Mouse (Mus musculus): ENCODE measurements around the gene Ubtd2. TPM values are rescaled to one million over a fixed set of nuclear protein-coding genes. Genes with fewer than 3 reads are reported as not detected.

Gene Ubtd2
- polyA plus RNA-seq, 1 experiment from 2014 or later, result 25.1 TPM

DNA sequence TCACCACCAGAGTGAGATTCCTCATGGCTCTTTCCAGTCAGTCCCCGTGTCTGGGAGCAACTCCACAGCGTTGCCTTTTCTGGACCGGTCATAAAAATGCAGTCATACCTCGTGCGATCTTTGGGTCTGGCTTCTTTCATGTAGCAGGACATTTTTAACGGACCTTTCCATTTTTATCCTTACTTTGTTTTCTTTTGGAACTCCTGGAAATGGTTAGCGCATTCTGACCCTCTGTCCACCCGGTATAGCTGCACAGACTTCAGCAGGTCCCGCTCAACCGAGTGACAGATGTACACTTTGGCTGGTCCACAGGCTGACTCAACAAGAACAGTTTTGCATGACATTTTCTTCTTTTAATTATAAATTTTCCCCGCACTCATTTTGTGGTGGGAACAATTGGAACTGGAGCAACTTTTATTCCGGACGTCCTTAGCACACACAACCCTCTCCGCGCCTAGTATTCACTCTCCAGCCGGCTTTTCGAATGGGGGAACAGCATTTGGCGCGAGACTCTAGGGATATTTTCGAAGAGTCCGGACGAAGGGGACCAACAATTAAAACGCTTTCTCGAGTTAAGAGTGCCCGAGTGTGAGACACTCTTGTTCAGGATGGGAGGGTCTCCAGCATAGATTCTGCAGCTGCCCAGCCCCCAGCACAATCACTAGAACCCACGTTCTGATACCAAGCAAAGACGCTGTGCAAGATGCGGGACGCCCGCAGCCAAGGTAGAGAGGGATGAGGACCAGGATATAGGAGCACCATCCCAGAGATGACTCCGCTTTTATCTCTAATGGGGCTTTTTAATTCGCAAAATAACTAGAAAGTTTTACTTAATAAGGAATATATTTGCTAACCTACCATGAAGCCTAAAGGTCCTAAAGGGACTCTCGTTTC is 76.9 kb downstream of the Ubtd2 start, which contains the start of gene Efcab9:
Gene Efcab9, minus strand, starts transcription at position 211 of the 894 bp plus-strand sequence.
- Histone ChIP-seq H3K27me3 (replicated peaks; ENCODE audit: insufficient read depth, low read length) (no peaks in the 10 kb centered on the region), H3K4me1 (ENCODE audit: insufficient read depth, low read depth, low read length) (peaks cover 6% of the 10 kb centered on the region; the same call in 1 of the 2 replicates), H3K36me3 (ENCODE audit: insufficient read depth, low read length) (no peaks in the 10 kb centered on the region), H3K27ac (ENCODE audit: low read length) (no peak within 1 kb of the TSS), H3K4me3 (ENCODE audit: low read depth, low read length) (peak within 1 kb of the TSS; percentile 60), H3K9me3 (ENCODE audit: low read length) (no peaks in the 10 kb centered on the region), H3K4me2 (replicated peaks; ENCODE audit: low read depth, low read length) (peak within 1 kb of the TSS; percentile 99), H3K9ac (replicated peaks; ENCODE audit: low read depth) (peak within 1 kb of the TSS; percentile 41; the same call in 1 of the 2 replicates)
- 4% methylated on average over 33 of the region's 33 CpGs for WGBS
- ATAC-seq (no peak), DNase-seq (ENCODE audit: low spot score) (no peak)
- TF ChIP-seq CTCF (IDR thresholded peaks at IDR 0.05), result no peak
- no peak for TF ChIP-seq EP300 (IDR thresholded peaks at IDR 0.05)

DNA sequence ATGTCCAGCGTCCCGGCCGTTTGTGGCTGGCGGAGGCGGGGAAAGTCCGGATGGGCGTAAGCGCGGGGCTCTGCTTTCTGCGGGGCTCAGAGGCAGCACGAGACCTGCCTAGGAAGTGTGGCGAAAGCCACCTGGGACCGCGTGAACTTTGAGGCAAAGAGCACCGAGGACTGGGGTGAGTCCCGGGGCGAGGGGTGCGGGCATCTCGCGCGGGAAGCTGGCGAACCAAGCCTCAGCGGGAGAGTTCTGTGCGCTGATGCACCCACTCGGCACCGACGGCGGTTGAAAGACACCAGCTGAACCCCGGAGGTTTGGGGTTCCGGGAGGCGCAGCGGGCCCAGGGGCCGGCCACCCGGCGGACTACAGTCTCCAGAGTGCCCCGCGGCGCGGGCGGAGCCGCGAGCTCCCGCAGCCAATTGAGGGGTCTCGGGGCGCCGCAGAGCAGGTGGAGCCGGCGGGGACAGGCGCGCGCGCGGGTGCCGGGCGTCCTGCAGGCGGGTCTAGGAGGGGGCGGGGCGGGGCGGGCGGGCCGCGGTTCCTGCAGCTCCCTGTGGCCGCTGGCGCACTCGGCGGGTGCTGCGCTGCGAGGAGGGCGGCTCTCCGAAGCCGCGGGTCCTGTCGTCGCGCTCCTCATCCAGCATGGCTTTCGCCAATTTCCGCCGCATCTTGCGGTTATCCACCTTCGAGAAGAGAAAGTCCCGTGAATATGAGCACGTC is 77.8 kb downstream of the Ubtd2 start, which contains the start of gene Stk10:
Gene Stk10, plus strand, starts transcription at position 541 of the 717 bp plus-strand sequence.
- 2% methylated on average over 47 of the region's 82 CpGs for WGBS
- ATAC-seq (peak; percentile 97), DNase-seq (ENCODE audit: low spot score) (peak; percentile 94)
- Histone ChIP-seq H3K36me3 (ENCODE audit: insufficient read depth, low read length) (no peaks in the 10 kb centered on the region), H3K4me2 (replicated peaks; ENCODE audit: low read depth, low read length) (peak within 1 kb of the TSS; percentile 99), H3K9ac (replicated peaks; ENCODE audit: low read depth) (peak within 1 kb of the TSS; percentile 41), H3K27me3 (replicated peaks; ENCODE audit: insufficient read depth, low read length) (no peaks in the 10 kb centered on the region), H3K4me1 (ENCODE audit: insufficient read depth, low read depth, low read length) (peaks cover 6% of the 10 kb centered on the region; the same call in 1 of the 2 replicates), H3K9me3 (ENCODE audit: low read length) (no peaks in the 10 kb centered on the region), H3K4me3 (ENCODE audit: low read depth, low read length) (peak within 1 kb of the TSS; percentile 60), H3K27ac (ENCODE audit: low read length) (no peak within 1 kb of the TSS)
- no peak for TF ChIP-seq CTCF (IDR thresholded peaks at IDR 0.05)
- no peak for TF ChIP-seq EP300 (IDR thresholded peaks at IDR 0.05)

DNA sequence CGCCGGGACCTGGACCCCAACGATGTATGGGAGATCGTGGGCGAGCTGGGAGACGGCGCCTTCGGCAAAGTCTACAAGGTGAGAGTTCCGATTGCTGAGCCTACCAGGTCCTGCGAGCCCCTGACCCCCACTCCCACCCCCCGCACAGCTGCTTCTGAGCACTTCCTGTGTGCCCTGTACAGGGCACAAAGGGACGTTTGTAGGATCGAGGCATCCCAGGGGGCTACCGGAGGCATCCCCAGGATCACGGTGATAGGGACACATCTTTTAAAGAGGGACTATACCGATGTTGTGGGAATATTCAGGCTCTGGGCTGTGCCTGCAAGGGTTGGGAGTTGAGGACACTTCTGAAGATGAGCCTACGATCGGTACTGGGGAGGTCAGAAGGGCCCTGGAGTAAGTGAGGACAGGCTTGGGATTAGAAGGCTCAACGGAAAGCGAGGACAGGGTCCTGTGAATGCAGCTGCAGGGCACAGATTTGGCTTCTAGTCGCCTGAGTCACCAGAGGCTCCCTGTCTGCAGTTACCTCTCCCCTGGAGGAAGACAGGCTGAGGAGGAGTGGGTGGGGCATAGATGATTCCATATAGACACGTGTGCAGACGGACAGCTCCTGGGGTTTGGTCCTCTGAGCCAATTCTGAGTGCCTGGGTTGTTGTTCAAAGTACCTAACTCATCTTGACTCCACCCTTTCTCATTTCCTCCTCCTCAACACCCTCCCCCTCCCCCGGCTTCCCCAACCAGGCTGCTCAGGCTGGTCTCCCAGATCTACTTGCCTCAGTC is 78.5 kb downstream of the Ubtd2 start:
- H3K27me3 ChIP-seq (replicated peaks; ENCODE audit: insufficient read depth, low read length), result no peaks in the 10 kb centered on the region
- H3K4me1 ChIP-seq (ENCODE audit: insufficient read depth, low read depth, low read length), result peaks cover 11% of the 10 kb centered on the region
- peak overlapping the region; percentile 99 for H3K4me2 ChIP-seq (replicated peaks; ENCODE audit: low read depth, low read length)
- H3K9ac ChIP-seq (replicated peaks; ENCODE audit: low read depth), result peak overlapping the region; percentile 41; the same call in 1 of the 2 replicates
- H3K9me3 ChIP-seq (ENCODE audit: low read length), result no peaks in the 10 kb centered on the region
- ATAC-seq (peak; percentile 23), DNase-seq (ENCODE audit: low spot score) (peak; percentile 69)
- H3K4me3 ChIP-seq (ENCODE audit: low read depth, low read length), result peak overlapping the region; percentile 60
- no peak overlapping the region for H3K27ac ChIP-seq (ENCODE audit: low read length)
- no peak for TF ChIP-seq CTCF (IDR thresholded peaks at IDR 0.05)
- TF ChIP-seq EP300 (IDR thresholded peaks at IDR 0.05), result no peak
- whole genome bisulfite sequencing, result 2% methylated on average over 24 of the region's 24 CpGs
- H3K36me3 ChIP-seq (ENCODE audit: insufficient read depth, low read length), result no peaks in the 10 kb centered on the region

DNA sequence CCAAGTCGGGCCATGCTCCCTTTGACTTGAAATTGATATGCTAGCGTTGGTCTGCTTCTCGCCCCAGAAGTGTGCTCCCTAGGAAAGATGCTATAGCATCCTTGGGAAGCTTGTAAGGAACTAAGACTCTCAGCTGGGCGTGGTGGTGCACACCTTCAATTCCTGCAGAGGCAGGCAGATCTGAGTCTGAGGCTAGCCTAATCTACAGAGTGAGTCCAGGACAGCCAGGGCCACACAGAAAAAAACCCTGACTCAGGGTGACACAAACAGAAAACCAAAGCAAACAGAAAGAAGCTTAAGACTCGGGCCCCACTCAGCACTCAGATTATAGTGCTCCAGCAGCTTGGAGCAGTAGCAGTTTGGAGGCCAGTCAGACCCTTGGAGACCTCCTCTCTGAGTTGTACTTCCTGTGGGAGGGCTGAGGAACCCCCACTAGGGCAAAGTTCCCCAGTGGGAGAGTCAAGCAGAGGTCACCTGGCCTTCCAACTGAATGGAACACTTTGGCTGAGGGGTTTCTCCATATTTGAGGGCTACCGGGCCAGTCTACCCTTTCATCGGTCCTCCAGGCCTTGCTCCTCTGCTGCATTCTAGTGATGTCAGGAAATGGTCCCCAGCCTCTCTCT is 79.4 kb downstream of the Ubtd2 start:
- TF ChIP-seq CTCF (IDR thresholded peaks at IDR 0.05) (no peak), EP300 (IDR thresholded peaks at IDR 0.05) (no peak)
- WGBS, result 76% methylated on average over 7 of the region's 7 CpGs
- no peaks in the 10 kb centered on the region for H3K27me3 ChIP-seq (replicated peaks; ENCODE audit: insufficient read depth, low read length)
- no peak overlapping the region for H3K4me3 ChIP-seq (ENCODE audit: low read depth, low read length)
- peak overlapping the region; percentile 23; the same call in 1 of the 2 replicates for H3K4me2 ChIP-seq (replicated peaks; ENCODE audit: low read depth, low read length)
- H3K9ac ChIP-seq (replicated peaks; ENCODE audit: low read depth), result no peak overlapping the region
- peaks cover 13% of the 10 kb centered on the region for H3K4me1 ChIP-seq (ENCODE audit: insufficient read depth, low read depth, low read length)
- H3K9me3 ChIP-seq (ENCODE audit: low read length), result no peaks in the 10 kb centered on the region
- no peak for ATAC-seq
- no peaks in the 10 kb centered on the region for H3K36me3 ChIP-seq (ENCODE audit: insufficient read depth, low read length)
- no peak overlapping the region for H3K27ac ChIP-seq (ENCODE audit: low read length)
- no peak for DNase-seq (ENCODE audit: low spot score)

DNA sequence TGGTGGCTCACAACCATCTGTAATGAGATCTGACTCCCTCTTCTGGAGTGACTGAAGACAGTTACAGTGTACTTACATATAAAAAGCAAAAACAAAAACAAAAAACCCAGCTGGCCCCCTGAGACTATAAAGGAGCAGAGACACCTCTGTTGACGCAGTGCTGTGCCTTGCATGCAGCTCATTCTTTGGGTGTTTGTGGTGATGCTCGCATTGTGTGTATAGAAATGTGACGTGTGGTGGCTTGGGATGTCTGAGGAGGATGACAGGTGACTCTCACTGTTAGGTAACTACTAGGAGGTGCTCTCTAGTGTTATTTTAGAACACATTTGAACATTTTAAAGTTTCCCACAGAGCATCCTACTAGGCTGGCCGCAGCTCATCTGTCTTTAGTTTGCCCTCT is 80.5 kb downstream of the Ubtd2 start:
- Histone ChIP-seq H3K27me3 (replicated peaks; ENCODE audit: insufficient read depth, low read length) (no peaks in the 10 kb centered on the region), H3K36me3 (ENCODE audit: insufficient read depth, low read length) (no peaks in the 10 kb centered on the region), H3K27ac (ENCODE audit: low read length) (no peak overlapping the region), H3K4me2 (replicated peaks; ENCODE audit: low read depth, low read length) (no peak overlapping the region), H3K9ac (replicated peaks; ENCODE audit: low read depth) (no peak overlapping the region), H3K4me3 (ENCODE audit: low read depth, low read length) (no peak overlapping the region), H3K4me1 (ENCODE audit: insufficient read depth, low read depth, low read length) (peaks cover 13% of the 10 kb centered on the region), H3K9me3 (ENCODE audit: low read length) (no peaks in the 10 kb centered on the region)
- DNase-seq (ENCODE audit: low spot score) (no peak), ATAC-seq (no peak)
- WGBS, result 98% methylated on average over 4 of the region's 4 CpGs
- TF ChIP-seq CTCF (IDR thresholded peaks at IDR 0.05) (no peak), EP300 (IDR thresholded peaks at IDR 0.05) (no peak)

All from lung, postnatal 0 days (tissue).